Mouse (Mus musculus) right cerebral cortex, postnatal 10 days (tissue): ENCODE data around the gene Gm42688.

ENCODE experiments used
- DNase-seq, 2 experiments: peaks; one replicate each; pipeline ENCODE4 v3.0.0; 2021; ENCODE audit warnings: low spot score in 2 of 2

The Gm42688 gene

DNA sequence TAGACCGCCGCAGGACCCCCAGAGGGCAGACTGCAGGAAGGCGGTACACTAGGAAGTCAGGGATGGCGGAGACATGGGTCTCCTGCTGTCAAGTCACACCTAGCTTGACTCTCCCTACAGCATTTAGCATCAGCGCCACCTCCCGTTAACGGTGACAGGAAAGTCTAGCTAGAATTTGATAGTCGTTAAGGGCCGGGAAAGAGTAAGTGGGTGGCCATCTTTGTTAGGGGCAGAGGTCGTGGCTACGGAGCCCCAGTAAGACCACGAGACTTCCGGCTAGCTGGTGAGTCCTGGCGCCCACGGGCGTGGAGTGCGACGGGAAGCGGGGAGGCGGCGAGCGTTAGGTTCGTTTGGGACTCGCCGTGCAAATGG lies at the start of gene Gm42688, which contains the start of gene Ccdc142:
Gene Gm42688 (plus strand): TSS at position 302 of the 372 bp plus-strand sequence.
Gene Ccdc142 (plus strand): TSS at position 286 of the 372 bp plus-strand sequence.
- peak; percentile 92 to 95 for DNase-seq

DNA sequence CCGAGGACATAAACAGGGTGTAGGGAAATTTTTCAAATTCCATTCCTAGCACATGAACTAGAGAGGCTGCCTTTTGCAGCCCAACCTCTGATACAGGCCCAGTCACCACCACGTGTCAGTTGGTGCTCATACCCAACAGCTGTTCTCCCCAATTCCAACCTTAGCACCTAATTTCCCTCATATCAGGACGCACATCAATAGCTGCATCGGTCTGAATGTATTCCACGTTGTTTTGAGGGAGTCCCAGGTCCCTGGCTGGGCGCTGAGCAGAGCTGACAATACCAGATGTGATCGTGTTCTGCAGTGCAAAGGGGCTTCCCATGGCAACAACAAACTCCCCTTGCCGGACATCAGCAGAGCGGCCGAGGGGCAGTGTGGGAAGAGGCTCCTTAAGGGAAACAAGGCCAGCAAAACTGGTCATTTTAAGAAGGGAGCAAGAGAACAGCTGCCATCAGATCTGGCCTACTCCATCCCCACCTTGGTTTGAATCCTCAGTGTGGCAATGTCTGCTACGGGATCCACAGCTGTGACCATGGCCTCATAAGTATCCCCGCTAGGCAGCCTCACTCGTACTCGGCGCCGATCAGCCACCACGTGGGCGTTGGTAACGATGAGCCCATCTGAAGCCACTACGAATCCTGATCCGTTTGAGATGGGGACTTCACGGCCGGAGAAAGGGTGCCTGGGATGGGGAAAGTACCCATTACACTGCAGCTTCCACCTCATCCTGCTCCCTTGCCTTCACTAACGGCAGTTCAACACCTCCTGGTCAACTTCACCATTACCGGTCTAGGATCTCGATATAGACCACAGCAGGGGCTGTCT lies 48.1 kb upstream of the Gm42688 start:
- DNase-seq: peak; percentile 71 to 72

DNA sequence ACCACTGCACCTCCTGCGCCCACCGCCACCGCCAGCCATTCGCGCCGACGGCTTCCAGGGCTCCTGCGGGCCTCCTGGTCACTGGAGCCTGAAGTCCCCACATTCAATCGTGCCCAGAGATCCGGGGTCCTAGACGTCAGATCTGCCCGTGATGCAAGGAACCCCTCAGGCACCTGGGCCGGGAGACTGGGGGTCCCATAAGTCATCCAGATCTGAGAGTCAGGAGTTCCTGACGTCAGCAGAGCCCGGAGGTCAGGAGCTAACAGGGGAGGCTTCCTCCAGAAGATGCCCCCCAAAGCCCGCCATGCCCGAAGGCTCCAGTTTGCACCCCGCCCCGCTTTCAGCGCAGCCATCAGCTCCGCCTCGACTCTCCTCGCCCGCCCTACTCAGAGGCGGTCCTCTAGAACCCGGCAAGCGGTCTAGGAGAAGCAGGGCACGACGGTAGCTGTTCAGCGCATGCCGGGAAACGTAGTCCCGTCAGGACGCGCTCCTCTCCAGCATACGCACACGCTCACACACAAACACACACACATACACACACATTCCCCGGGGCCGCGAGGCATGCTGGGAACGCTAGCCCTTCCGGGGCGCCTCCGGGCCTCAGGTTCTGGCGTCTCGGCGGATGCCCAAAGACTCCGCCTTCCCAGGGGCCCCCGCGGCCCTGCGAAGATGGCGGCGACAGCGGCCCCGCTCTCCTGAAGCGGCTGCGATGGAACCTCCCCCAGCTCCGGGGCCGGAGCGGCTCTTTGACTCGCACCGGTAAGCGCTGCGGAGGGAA lies 47.2 kb upstream of the Gm42688 start, which contains the start of gene Aup1:
Gene Aup1 (plus strand): TSS at position 448 of the 778 bp plus-strand sequence.
- peak; percentile 97 to 99 for DNase-seq

DNA sequence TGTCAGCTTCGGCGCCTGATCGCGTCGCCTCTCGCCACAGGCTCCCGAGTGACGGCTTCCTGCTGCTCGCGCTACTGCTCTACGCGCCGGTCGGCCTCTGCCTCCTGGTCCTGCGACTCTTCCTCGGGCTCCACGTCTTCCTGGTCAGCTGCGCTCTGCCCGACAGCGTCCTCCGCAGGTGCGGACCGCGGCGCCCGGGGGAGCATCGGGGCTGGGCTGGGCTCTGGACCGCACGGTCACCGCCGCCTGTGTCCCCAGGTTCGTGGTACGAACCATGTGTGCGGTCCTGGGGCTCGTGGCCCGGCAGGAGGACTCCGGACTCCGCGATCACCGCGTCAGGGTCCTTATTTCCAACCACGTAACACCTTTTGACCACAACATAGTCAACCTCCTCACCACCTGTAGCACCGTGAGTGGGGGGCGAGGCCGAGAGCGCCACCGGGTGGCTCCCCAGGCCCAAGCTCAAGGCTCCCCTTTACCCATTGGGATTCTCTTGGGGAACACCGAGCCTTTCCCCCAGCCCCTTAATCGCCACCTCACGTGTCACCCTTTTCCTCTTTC lies 46.5 kb upstream of the Gm42688 start, which contains the start of gene Htra2:
Gene Htra2 (minus strand): TSS at position 403 of the 561 bp plus-strand sequence.
- DNase-seq: peak in 1 of 2 experiments; percentile 54

DNA sequence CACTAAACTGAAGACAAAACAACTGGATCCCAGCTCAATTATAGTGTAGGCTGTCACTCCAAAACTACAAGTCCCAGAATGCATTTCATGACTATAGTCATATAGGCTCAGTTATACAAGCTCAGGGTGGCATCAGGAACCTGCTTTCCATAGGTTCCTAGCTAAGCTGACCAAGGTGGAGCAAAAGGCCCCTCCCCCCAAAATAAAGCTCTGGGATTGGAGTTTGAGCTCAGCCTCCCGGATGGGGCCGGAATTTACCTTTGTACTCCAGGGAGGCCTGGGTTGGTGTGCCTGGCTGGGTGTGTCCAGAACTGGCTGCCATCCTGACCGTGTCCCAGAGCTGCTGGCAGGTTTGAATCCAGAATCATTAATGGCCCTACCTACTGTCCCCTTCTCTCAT lies 43.6 kb upstream of the Gm42688 start, which contains the start of gene Dqx1:
Gene Dqx1 (plus strand): TSS at position 55 of the 400 bp plus-strand sequence.
- DNase-seq: no peak

DNA sequence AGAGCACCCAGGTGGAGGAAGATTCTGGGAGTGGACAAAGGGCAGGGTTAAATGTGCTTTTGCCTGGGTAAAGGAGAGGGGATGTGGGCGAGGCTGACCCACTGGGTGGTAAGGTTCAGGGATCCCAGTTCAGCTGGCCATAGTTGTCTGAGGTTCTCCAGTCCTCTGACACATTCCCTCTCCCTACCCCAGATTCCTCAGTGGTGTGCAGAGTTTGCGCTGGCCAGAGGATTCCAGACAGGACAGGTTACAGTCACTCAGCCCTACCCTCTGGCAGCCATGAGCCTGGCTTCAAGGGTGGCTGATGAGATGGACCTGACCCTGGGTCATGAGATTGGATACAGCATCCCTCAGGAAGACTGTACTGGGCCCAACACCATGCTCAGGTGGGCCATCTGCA lies 42.7 kb upstream of the Gm42688 start:
- no peak for DNase-seq

DNA sequence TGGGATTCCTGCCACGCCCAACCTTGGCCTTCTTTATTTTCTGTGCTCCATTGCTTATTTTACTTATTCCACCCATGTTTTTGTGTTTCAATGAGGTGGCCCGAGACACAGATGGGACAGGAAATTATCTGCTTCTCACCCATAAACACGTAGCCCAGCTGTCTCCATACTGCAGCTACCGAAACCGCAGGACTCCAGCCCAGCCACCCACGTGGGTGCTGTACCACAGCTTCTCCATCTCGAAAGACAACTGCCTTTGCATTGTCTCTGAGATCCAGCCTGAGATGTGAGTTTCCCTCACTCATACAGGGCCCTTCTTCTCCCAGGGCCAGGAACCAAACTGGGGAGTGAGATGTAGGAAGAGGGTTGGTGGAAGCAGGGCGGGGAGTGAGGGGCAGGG lies 35.4 kb upstream of the Gm42688 start:
- no peak for DNase-seq

DNA sequence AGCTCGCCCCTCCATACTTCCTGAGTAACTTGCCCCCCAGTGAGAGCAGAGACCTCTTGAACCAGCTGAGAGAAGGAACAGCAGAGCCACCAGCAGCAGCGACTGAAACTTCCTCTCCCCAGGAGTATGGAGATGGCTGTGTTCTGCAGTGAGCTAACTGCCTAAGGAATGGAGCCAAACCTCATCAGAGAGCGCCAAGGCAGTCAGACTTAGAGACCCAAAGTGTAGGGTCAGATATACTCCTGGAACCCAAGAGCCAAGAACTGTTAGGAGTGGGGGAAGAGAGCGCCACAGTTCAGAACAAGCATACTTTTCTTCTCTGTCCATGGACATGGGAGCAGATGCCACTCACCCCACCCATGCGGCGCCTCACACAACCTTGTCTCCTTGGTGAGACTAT lies 35.0 kb upstream of the Gm42688 start:
- DNase-seq: no peak

DNA sequence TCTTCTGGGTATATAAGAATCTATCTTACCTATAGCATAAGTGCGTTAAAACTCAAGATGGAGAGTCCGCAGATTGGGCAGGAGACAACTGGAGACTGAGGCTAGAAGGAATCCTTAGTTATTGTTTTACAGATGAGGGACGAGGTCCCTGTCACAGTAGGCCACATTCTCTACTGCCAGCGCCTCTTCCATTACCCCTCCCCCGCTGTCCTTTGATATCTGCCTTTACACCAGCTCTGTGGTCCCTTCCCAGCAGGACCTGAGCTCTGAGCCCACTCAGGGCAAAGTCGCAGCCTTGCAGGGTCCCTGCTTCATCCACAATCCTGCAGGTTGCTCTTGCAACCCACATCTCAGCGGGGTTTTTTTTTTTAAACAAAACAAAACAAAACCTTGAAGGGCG lies 33.2 kb upstream of the Gm42688 start:
- no peak for DNase-seq

DNA sequence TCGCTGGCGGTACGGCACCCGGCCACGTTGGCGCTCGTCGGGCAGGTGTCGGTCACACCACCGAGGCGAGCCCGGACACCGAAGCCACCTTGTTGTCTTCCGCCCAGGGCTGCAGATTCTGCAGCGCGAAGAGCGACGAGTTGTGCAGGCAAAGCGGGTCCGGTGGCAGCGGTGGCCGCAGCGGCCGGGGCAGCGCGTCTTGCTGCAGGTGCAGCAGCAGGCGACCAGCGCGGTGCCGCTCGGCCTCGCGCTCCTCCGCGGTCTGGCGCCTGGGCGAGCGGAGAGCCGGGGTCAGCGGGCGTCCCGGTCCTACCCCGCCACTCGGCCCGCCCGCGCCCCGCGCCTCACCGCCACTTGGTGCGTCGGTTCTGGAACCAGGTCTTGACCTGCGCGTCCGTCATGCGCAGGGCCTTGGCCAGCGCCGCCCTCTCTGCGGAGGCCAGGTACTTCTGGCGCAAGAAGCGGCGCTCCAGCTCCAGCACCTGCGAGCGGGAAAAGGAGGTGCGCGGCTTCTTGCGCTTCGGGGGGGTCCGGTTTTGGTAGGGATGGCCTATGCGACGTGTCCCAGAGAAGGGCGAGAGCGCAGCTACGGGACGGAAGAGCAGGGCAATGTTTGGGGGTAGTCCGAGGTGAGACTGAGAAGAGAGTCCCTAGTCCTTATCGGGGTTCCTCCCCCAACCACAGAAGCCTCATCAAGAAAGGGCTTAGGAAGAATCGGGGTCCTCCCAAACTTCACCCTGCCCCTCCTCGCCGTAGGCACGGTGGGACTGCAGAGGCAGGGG lies 32.5 kb upstream of the Gm42688 start:
- no peak for DNase-seq

DNA sequence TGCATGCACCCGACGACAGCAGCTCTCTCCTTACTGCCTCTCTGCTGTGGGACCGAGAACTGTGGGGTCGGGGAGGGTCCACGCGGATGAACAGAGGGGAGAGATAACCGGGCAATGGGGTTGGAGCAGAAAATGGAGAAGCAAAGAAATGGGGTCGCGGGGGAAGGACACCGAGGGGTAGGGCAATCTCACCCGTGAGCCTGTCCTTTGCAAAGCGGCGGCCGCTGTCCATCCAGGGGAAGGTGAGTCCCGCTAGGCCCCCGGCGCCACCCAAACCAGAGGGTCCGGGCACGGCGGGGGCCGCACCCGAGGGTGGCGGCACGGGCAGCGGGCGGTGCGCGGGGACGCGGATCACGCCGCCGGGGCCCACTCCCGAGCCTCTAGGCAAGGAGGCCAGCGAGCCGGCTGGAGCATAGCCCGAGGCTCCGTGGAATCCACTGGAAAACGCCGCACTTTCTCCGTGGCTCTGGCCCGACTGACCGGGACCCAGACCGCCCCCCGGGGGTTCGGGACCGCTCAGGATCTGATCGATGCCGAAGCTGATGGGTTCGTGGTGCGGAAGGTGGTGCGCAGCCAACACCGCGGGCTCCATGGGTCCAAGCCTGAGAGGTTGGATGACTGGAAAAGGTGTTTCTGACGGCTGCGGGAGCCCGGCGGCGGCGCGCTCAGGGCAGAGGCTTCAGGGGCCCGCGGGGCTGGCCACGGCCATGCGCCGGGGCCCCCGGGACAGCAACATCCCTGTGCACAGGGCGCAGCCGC lies 31.8 kb upstream of the Gm42688 start:
- no peak for DNase-seq

DNA sequence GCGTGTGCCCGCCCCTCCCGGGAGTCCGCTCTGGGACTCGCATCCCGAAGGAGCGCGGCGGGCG lies 31.3 kb upstream of the Gm42688 start, which contains the start of gene Tlx2:
Gene Tlx2 (minus strand): TSS at position 47 of the 64 bp plus-strand sequence.
- DNase-seq: no peak

DNA sequence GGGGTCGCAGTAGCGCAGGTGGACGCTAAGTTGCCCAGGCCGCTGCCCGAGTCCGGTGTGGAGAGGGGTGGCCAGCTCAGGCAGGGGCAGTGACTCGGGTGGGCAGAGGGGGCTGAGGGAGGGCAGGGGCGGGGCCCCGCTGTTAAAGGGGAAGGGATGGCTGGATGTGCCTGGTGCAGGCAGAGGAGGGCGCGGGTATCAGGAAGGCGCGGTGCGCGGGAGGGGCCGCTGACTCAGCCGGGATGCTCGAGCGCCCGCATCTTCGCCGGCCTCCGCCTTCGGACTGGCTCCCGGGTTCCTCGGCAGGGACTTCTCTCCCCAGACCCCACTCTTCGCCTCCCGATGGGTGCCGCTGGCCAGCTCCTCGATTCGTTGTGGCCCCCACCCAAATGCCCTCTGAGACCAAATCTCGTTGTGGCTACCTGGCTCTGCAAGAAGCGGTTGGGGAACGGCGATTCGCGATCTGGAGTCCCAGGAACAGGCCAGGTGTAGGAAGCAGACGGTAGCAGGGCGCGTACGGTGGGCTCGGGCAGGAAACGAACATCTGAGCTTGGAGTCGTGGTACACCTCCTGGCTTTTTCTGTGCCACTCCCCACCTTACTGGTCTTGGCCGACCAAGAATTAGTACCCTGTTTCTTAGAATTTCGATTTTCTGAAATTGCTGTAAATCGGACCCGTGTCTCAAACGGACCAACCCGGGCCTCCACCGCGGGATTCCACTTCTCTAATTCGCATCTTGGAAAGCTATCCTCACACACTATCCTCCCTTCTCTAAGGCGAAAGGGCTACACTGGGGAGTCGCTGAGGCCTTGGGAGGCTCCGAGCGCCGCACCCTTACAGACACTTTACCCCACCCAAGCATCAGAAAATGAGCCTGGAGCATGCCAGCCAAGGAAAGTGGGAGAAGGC lies 30.9 kb upstream of the Gm42688 start:
- DNase-seq: no peak

DNA sequence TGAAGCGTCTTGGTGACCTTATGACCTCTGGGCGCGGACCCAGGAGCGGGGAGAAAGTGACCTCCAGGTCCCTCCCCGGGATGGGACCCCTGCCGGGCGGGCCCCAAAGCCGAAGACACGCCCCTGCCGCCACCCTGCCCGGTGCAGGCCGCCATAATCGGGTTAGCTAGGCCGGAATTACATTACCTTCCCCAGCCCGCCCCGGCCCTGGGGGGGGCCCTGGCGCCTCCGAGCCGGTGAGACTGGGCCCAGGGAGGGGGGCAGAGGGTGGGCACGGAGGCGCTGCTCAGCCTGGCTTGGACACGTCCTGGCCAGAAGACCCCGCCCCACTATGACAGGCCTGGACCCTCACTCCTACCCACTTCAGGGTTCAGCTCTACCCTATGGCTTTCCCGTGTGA lies 30.2 kb upstream of the Gm42688 start:
- DNase-seq: no peak

DNA sequence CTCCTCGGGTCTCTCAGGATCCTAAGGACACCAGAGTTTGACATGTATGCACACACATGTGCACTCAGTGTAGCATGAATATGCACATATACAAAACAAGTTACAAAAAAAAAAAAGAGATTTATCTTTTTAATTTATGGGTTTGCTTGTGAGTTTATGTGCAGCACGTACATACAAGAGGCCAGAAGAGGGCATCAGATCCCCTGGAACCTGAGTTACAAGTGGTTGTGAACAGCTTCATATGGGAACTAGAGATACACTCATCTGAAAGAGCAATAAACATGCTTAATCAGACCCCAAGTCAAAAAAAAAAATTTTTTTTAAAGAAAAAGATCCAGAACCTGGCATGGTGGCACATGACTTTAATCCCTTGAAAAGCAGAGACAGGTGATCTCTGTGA lies 26.4 kb upstream of the Gm42688 start:
- no peak for DNase-seq

DNA sequence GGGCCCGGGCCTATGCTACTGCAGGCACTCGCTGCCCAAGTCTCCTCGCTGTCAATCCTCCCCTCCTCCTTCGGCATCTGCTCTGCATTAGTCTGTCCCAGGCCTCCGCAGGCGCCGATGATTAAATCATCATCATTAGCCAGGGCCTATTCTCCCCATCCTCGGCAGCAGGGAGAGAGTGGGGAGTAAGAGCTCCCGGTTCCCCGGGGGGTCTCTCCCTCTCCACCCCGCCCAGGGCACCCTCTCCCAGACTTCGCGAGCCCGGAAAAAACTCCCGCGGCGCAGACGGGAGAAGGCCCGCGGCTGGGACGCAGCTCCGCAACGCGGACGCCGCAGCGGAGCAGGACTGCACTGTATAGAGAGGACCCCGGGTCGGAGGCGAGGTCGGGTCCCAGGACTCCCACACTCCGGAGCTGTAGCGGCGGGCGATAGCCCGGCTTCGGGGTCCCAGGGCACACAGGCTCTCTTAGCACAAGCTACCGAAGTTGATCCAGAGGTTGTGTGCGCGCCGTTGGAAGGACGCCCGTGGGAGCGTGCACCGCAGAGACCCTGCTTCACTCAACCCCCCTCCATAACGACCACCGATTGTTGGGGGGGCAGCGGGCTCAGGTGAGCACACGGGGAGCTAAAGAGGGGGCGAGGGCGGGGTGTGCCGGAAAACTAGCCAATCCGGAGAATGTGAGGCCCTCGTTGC lies 23.6 kb upstream of the Gm42688 start, which contains the start of gene Pcgf1:
Gene Pcgf1 (plus strand): TSS at position 240 of the 694 bp plus-strand sequence.
- DNase-seq: no peak

DNA sequence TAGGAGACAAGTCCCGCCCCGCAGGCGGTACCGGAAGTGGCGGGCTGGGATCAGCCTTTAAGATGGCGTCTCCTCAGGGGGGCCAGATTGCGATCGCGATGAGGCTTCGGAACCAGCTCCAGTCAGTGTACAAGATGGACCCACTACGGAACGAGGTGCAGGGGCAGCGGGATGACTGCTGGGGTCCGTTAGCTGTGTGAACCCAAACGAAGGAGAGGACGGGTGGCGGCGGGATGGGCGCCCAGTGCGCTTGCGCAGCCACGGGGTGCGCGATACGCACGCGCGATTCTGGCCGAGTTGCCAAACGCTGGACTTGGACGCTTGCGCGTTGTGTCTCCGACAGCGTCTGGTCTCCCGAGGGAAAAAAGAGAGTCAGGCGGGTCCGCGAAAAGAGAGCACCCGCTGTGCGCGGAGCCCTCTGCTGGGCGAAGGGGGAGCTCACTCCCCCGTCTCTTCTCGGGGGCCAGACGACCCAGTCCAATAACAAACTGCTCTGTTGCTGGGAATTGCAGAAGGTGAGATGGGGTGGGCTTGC lies 23.0 kb upstream of the Gm42688 start:
- peak; percentile 98 to 100 for DNase-seq

DNA sequence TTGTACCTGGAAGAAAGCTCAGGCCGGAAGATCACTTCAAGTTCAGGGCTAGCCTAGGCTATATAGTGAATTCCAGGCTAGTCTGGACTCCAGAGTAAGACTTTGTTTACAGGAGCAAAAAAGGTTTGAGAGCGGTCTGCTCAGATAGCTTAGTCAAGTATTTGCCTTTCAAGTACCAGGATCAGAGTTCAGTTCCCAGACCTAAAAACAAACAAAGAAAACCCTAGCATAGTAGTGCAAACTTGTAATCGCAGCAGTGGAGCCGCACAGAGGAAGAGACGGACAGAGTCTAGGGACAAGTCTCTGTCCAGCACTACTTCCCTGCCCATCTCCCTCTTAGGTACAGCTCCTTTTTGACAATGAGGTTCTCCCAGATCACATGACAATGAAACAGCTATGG lies 21.2 kb upstream of the Gm42688 start:
- no peak for DNase-seq

DNA sequence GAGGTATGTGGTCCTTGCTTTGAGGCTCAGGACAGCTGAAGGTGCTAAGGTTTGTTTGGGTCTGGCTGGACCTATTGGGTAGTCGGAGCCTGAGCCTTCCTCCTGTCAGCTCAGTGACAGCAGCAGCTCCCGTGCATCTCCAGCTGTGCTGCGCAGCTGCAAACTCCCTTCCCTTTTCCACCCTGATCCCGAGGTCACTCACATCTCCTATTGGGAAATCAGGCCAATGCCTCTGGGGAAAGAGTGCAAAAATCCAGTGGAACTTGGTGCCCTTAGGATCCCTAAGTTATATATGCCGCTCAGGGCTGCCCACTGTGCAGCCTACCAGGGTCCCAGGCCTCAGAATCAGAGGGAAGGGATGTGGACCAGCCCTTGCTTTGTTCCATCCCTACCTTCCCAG lies 17.9 kb upstream of the Gm42688 start:
- no peak for DNase-seq
